Mouse (Mus musculus) ovary, postnatal 36 days (tissue): Measurements from ENCODE around the gene D430042O09Rik.

Experiments used
- DNase-seq: peaks from one replicate; pipeline ENCODE4 v3.0.0; 2022; ENCODE audit warnings: low spot score, mixed read lengths

D430042O09Rik gene

GRCm38 (mm10) chr7:125873971-125874495 is 166.3 kb downstream of the D430042O09Rik start:
- DNase-seq, result peak; percentile 39

- DNase-seq, result no peak
Observed at GRCm38 (mm10) chr7:125878040-125878439, 170.4 kb downstream of the D430042O09Rik start.

DNA sequence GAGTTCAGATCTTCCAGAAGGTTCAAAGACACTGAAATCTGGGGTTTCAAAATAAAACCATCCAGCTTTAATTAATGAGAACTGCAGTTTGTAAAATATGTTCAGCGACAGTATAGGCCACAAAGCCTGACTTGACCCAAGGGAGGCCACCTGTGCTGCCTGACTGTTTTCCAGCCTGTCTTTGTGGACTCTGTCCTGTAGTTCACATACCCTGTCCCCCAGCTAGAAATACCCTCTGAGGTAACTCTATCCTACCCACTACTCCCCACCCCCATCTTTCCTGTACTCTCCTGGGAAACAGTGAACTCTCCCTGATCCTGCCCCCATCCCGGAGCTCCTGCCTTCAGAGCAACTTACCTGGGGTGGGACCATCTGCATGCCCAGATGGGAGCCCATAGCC is 175.5 kb downstream of the D430042O09Rik start:
- DNase-seq, result no peak

GRCm38 (mm10) chr7:125886116-125886680 is 178.5 kb downstream of the D430042O09Rik start:
- DNase-seq, result no peak

- no peak for DNase-seq
Observed at GRCm38 (mm10) chr7:125887124-125887523, 179.4 kb downstream of the D430042O09Rik start.

DNA sequence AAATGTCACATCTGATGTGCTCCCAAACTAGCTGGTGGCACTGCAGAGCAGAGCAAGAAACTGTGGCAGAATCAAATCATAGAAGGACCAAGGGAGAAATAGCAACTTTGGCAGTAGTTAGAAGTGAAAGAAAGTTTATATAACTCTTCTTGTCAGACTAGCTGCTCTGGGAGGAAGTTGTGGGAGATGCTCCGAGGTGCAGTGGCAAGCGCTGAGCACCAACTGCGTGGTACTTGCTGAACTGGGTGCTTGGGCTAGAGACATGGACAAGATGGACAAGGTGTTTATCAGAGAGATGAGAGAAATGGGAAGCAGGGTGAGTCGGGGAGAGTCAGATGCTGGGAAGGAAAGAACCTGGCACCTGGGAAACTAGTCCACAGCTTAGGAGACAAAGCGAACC is 180.1 kb downstream of the D430042O09Rik start:
- no peak for DNase-seq

DNA sequence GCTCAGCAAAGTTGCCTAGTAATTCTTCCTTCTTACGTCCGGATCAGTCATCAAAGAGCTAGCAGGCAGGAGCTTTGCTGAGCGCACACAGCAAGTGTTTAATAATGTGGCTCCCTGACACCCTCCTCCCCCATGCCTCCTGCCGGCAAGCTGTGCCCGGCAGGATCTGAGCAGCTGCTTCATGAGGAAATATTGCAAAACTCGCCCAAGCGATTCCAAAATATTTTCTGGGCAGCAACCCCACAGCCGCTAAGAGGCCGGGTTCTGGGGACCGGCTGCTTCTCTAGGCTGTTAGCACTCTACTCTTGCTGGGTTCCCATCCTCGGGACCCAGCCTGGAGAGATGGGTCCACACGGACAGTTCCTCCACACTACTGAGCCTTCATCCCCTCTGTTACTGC is 180.7 kb downstream of the D430042O09Rik start:
- DNase-seq, result peak; percentile 48

- no peak for DNase-seq
Observed at GRCm38 (mm10) chr7:125893621-125894020, 185.9 kb downstream of the D430042O09Rik start.

DNA sequence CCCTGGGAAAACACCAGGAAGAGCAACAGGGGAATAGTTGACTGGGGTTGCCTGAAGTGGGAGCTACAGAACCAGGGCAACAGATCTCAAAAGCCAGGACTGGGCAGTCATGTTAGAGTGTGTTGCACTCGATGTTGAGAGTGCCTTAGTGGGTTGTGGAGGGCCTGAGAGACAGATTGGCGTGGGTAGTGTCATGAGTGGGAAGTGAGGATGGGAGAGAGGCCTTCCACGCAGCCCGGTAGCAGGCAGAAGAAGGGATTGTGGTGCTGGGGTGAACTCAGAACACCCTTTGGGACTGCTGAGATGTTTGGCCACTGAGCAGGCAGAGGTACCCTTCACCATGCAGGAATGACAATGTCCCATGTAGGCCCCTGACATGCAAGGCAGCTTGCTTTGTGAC is 189.4 kb downstream of the D430042O09Rik start:
- DNase-seq, result no peak

- DNase-seq, result peak; percentile 53
Observed at GRCm38 (mm10) chr7:125899036-125899435, 191.3 kb downstream of the D430042O09Rik start.

DNA sequence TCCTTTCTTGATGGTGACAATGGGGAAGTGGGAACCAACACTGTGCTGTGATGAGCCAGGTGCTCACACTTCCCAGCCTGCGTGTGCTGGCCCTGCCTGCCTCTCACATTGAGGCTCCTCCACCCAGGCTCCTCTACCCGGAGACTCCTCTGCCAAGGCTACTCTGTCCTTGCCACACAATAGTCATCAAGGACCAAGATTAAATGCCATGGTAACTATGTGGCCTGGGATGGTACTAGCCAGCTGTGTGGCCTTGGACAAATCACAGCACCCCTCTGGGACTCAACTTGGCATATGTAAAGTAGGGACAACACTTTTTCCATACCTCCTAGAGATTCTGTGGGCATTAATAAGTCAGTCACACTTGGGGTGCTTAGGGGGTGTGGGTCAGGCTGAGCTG is 192.2 kb downstream of the D430042O09Rik start:
- peak; percentile 40 for DNase-seq

DNA sequence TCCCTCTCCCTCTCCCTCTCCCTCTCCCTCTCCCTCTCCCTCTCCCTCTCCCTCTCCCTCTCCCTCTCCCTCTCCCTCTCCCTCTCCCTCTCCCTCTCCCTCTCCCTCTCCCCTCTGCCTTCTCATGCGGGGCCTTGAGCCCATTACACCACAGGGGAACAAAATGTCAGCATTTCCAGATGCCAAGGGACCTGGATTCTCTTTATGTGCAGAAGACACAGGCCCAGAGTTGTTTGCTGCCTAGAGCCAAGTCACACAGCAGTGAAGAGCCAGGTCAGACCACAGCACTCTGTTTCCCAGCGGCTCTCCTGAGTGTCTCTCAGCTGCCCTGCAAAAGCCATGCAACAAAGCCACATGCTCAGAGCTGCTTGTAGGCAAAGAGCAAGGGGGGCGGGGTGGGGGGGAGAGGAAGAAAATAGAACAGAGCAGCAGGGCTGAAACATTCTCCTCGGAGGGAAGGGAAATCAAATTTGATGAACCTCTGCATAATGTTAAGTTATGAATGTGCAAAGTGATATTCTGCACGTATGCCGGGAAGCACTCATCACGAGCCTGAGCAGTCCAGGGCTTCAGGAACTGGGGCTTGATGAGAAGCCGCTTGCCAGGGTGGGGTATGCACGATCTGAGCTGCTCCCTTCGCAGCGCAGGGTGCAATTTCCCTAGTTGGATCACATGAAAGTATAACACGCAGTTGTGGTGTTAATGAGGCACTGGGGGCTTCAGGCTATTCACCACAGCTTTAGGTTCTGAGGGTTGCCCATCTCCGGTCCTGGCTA is 192.9 kb downstream of the D430042O09Rik start:
- no peak for DNase-seq

- DNase-seq, result no peak
Observed at GRCm38 (mm10) chr7:125920801-125921200, 213.1 kb downstream of the D430042O09Rik start.

DNA sequence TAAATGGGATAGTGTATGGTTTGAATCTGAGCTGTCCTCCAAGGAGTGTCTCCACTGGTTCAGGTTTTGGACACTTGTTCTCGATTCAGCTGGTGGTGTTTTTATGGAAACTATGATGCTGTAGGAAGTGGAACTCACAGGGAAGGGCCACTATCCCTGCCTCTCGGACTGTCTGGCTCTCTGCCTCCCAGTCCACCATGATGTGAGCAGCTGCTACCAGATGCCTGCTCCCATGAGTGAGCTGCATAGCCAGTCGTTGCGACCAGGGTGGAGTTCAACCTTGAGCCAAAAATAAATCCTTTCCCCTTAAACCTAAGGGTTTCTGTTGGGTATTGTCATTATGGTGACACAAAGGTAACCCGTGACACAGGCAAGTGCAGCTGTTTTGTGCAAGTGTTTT is 216.4 kb downstream of the D430042O09Rik start:
- DNase-seq, result no peak
